Mouse (Mus musculus) liver, embryonic 14.5 days (tissue): ENCODE measurements at regions not wholly inside any gene's neighbourhood (a gene's known extent, or its start where the extent isn't known, plus 50 kb on each side); places are given as distances from the start of the nearest gene placed in this dataset.

Source experiments
- CTCF ChIP-seq: IDR thresholded peaks from 2 replicates; pipeline ENCODE4 v1.5.1; 2016; ENCODE audit warnings: antibody characterized with exemption, low read depth, control low read depth
- EP300 ChIP-seq: IDR thresholded peaks from 2 replicates; pipeline ENCODE4 v1.6.1; 2016; ENCODE audit warnings: antibody characterized with exemption, low read depth

GRCm38 (mm10) chr3:134082461-134082860 is 153.8 kb upstream of the Cxxc4 start:
- TF ChIP-seq CTCF (no peak), EP300 (no peak)
